In genomic region chr8:128386963-128387621, GRCm38 (mm10) we compare ENCODE assay signal across 9 mouse cellular contexts. TPM values are rescaled to one million over a fixed set of nuclear protein-coding genes. Genes with fewer than 3 reads are reported as not detected.
DNase-seq lines count a peak whose midpoint lies in the region; ATAC-seq and TF ChIP-seq lines count a peak whose summit lies in the region.
"Had no signal": no experiment of that assay in that cellular context is flagged by ENCODE, and none has a peak within 500 bp of the region (broad histone marks: within the 10 kb centered on the region; RNA-seq: fewer than 3 reads in every experiment).

No protein-coding gene starts in this region.

- H3K4me2 ChIP-seq in heart, embryonic 12.5 days = no peak overlapping the region
- no peak overlapping the region for H3K4me2 ChIP-seq in lung, postnatal 0 days (replicated peaks; ENCODE audit: low read depth, low read length)

- peaks cover 80% of the 10 kb centered on the region for H3K4me1 ChIP-seq in heart, embryonic 12.5 days (replicated peaks)
- H3K4me1 ChIP-seq in lung, postnatal 0 days (ENCODE audit: insufficient read depth, low read depth, low read length) = peaks cover 12% of the 10 kb centered on the region; the same call in 1 of the 2 replicates
- no peaks in the 10 kb centered on the region for H3K4me1 ChIP-seq in cerebellum, adult 2 months (ENCODE audit: control insufficient read depth, insufficient read depth, low read length)

- no peak for TF ChIP-seq POLR2A in cerebellum, adult 2 months (IDR thresholded peaks at IDR 0.05; ENCODE audit: borderline replicate concordance, insufficient read depth, low read length)

- peak; percentile 95 for TF ChIP-seq EP300 in lung, postnatal 0 days (IDR thresholded peaks at IDR 0.05)

- DNase-seq in gastrocnemius, adult 2 months = peak; percentile 28
- no peak for DNase-seq in gastrocnemius, postnatal 10 days
- DNase-seq in kidney, postnatal 10 days = peak; percentile 59
- peak; percentile 72 for DNase-seq in lung, postnatal 0 days (ENCODE audit: low spot score)
- no peak for DNase-seq in right cerebral cortex, postnatal 25 days
- no peak for DNase-seq in right cerebral cortex, postnatal 4 days
- no peak for DNase-seq in cerebellum, adult 2 months

- no peaks in the 10 kb centered on the region for H3K36me3 ChIP-seq in heart, embryonic 12.5 days
- H3K36me3 ChIP-seq in lung, postnatal 0 days (ENCODE audit: insufficient read depth, low read length) = no peaks in the 10 kb centered on the region

- H3K27me3 ChIP-seq in heart, embryonic 12.5 days (replicated peaks) = no peaks in the 10 kb centered on the region
- H3K27me3 ChIP-seq in lung, postnatal 0 days (replicated peaks; ENCODE audit: insufficient read depth, low read length) = no peaks in the 10 kb centered on the region
- H3K27me3 ChIP-seq in cerebellum, adult 2 months (ENCODE audit: control insufficient read depth, insufficient read depth, low read length) = no peaks in the 10 kb centered on the region
- H3K27me3 ChIP-seq: CH12.LX had no signal

- H3K4me3 ChIP-seq in gastrocnemius, adult 2 months = peak overlapping the region; percentile 13; the same call in 1 of the 2 replicates
- H3K4me3 ChIP-seq in heart, embryonic 12.5 days = no peak overlapping the region
- no peak overlapping the region for H3K4me3 ChIP-seq in lung, postnatal 0 days (ENCODE audit: low read depth, low read length)
- H3K4me3 ChIP-seq in cerebellum, adult 2 months (replicated peaks; ENCODE audit: insufficient read depth, low read depth, low read length) = no peak overlapping the region

- 42% methylated on average over 2 of the region's 2 CpGs for WGBS in heart, embryonic 12.5 days
- 39% methylated on average over 2 of the region's 2 CpGs for WGBS in lung, postnatal 0 days
- 81% methylated on average over 2 of the region's 2 CpGs for WGBS in cerebellum, adult 2 months

- H3K27ac ChIP-seq in gastrocnemius, adult 2 months = peak overlapping the region; percentile 76
- peak overlapping the region; percentile 53 for H3K27ac ChIP-seq in heart, embryonic 12.5 days (ENCODE audit: poor library complexity, severe bottlenecking)
- peak overlapping the region; percentile 62 for H3K27ac ChIP-seq in lung, postnatal 0 days (ENCODE audit: low read length)
- no peak overlapping the region for H3K27ac ChIP-seq in cerebellum, adult 2 months (ENCODE audit: insufficient read depth, low read length)

- no peak for TF ChIP-seq CTCF in gastrocnemius, adult 2 months (IDR thresholded peaks at IDR 0.05)
- TF ChIP-seq CTCF in lung, postnatal 0 days (IDR thresholded peaks at IDR 0.05) = no peak
- TF ChIP-seq CTCF in cerebellum, adult 2 months (IDR thresholded peaks at IDR 0.05; ENCODE audit: borderline replicate concordance, insufficient read depth, low read depth, low read length) = no peak

- intact Hi-C loops in gastrocnemius, adult 2 months (cut with DNase I) = no loop called here

- H3K9ac ChIP-seq in heart, embryonic 12.5 days = no peak overlapping the region
- no peak overlapping the region for H3K9ac ChIP-seq in lung, postnatal 0 days (replicated peaks; ENCODE audit: low read depth)

- H3K9me3 ChIP-seq in heart, embryonic 12.5 days (replicated peaks) = no peaks in the 10 kb centered on the region
- H3K9me3 ChIP-seq in lung, postnatal 0 days (ENCODE audit: low read length) = no peaks in the 10 kb centered on the region

- peak; percentile 67 for ATAC-seq in heart, embryonic 12.5 days (ENCODE audit: insufficient number of reproducible peaks, low FRiP score)
- ATAC-seq in lung, postnatal 0 days = peak; percentile 83

RNA-seq across cellular contexts. Expression of gene Nrp1, which starts 28.7 kb away (rescaled TPM):
- total RNA-seq in gastrocnemius, adult 2 months (2021) = 10 to 100 TPM; 25.7 to 44.6 TPM
- total RNA-seq in gastrocnemius, postnatal 10 days (2021) = 10 to 100 TPM; 60.4 to 72.9 TPM
- polyA plus RNA-seq in heart, embryonic 12.5 days (2016; fragmentation: Nextera tagmentation; extraction: Ambion mirVana) = 135 and 138 TPM in 2 replicates
- polyA plus RNA-seq in lung, postnatal 0 days (2015; fragmentation: Nextera tagmentation; extraction: Ambion mirVana) = 158 and 187 TPM in 2 replicates
- 7.2 and 7.8 TPM in 2 replicates for polyA plus RNA-seq in cerebellum, adult 2 months (2012; rRNA removed)

Comparison
In these comparisons a context has a peak if more than half of its experiments do, and no peak if none do; other contexts are left out.
1. DNase-seq: peak in gastrocnemius, adult 2 months (single experiment), kidney, postnatal 10 days (single experiment) and lung, postnatal 0 days (single experiment); none in gastrocnemius, postnatal 10 days (single experiment), right cerebral cortex, postnatal 25 days (single experiment), right cerebral cortex, postnatal 4 days (single experiment) and cerebellum, adult 2 months (0 of 2).
2. RNA of gene Nrp1, which starts 28.7 kb away (polyA plus RNA-seq): 158 to 187 TPM in lung, postnatal 0 days and 135 to 138 TPM in heart, embryonic 12.5 days; 7.2 to 7.8 TPM in cerebellum, adult 2 months; every median in the first group is over 10 times any median in the second.